Mouse (Mus musculus): ENCODE data around the gene Gm14862. TPM values are rescaled to one million over a fixed set of nuclear protein-coding genes. Genes with fewer than 3 reads are reported as not detected.
"Not testable (repeated sequence)": the region's sequence is repeated elsewhere in the genome, so short reads cannot be mapped to it uniquely, and the experiment has no call there.

The Gm14862 gene
- polyA plus RNA-seq (2015; fragmentation: Nextera tagmentation; extraction: Ambion mirVana), result not detected in 2 replicates

DNA sequence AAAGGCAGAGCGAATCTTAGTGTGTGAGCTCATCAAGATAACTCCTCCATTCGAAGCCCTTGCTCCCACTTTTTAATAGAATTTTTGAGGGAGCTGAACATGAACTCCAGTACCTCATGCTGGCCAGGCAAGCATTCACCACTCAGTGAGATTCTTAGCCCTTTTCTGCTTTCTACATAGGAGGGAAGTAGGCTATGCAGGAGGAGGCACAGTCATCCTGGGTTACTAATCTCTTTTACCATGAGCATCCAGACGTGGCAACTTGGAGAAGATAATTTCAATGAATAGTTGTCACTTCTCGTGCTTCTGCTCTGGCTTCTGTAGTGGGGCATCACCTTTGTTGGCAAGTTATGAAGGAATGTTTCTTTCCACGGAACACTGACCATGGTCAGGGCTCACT lies at the start of gene Gm14862:
TSS of gene Gm14862 (minus strand) at position 134 of the 400 bp plus-strand sequence.
- Histone ChIP-seq H3K9ac (no peak within 1 kb of the TSS), H3K27ac (no peak within 1 kb of the TSS), H3K4me1 (replicated peaks) (no peaks in the 10 kb centered on the region), H3K4me2 (no peak within 1 kb of the TSS), H3K27me3 (no peaks in the 10 kb centered on the region), H3K4me3 (no peak within 1 kb of the TSS), H3K9me3 (no peaks in the 10 kb centered on the region), H3K36me3 (no peaks in the 10 kb centered on the region)
- WGBS, result 82% methylated on average over 5 of the region's 5 CpGs
- ATAC-seq (ENCODE audit: low FRiP score), result no peak

- 86% methylated on average over 1 of the region's 1 CpGs for WGBS
- no peak for ATAC-seq (ENCODE audit: low FRiP score)
- H3K36me3 ChIP-seq, result no peaks in the 10 kb centered on the region
- no peak overlapping the region for H3K4me3 ChIP-seq
- H3K27ac ChIP-seq, result no peak overlapping the region
- H3K27me3 ChIP-seq, result no peaks in the 10 kb centered on the region
- no peaks in the 10 kb centered on the region for H3K9me3 ChIP-seq
- no peak overlapping the region for H3K4me2 ChIP-seq
- H3K4me1 ChIP-seq (replicated peaks), result no peaks in the 10 kb centered on the region
- no peak overlapping the region for H3K9ac ChIP-seq
These were observed 46.8 kb upstream of the Gm14862 start for GRCm38 (mm10) chrX:9303455-9303854.

DNA sequence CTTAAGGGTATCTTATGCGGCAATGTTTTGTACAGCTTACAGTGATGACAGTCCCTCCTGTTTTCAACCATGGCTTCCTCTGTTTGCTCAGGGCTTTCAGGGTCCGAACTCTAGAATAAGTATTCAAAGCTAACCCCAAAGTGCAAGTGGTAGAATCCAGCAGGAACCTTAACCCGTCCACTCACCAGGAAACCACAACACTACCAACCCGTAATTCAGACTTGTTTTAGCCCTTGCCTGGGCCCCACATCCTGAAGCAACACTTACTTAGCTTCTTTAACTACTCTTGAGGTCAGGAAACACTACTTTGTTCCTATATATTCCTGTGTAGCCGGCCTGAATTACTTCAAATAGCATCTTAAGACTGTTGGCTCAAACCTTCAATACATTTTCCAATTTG lies 46.1 kb upstream of the Gm14862 start:
- Histone ChIP-seq H3K4me2 (no peak overlapping the region), H3K9me3 (no peaks in the 10 kb centered on the region), H3K27ac (no peak overlapping the region), H3K4me3 (no peak overlapping the region), H3K9ac (no peak overlapping the region), H3K27me3 (no peaks in the 10 kb centered on the region), H3K4me1 (replicated peaks) (no peaks in the 10 kb centered on the region), H3K36me3 (no peaks in the 10 kb centered on the region)
- ATAC-seq (ENCODE audit: low FRiP score), result no peak
- 88% methylated on average over 5 of the region's 5 CpGs for WGBS

- WGBS, result 81% methylated on average over 5 of the region's 5 CpGs
- Histone ChIP-seq H3K36me3 (no peaks in the 10 kb centered on the region), H3K4me3 (no peak overlapping the region), H3K9ac (no peak overlapping the region), H3K4me2 (no peak overlapping the region), H3K9me3 (no peaks in the 10 kb centered on the region), H3K27me3 (no peaks in the 10 kb centered on the region), H3K27ac (no peak overlapping the region), H3K4me1 (replicated peaks) (no peaks in the 10 kb centered on the region)
- no peak for ATAC-seq (ENCODE audit: low FRiP score)
These were observed 41.7 kb upstream of the Gm14862 start for GRCm38 (mm10) chrX:9298413-9298864.

DNA sequence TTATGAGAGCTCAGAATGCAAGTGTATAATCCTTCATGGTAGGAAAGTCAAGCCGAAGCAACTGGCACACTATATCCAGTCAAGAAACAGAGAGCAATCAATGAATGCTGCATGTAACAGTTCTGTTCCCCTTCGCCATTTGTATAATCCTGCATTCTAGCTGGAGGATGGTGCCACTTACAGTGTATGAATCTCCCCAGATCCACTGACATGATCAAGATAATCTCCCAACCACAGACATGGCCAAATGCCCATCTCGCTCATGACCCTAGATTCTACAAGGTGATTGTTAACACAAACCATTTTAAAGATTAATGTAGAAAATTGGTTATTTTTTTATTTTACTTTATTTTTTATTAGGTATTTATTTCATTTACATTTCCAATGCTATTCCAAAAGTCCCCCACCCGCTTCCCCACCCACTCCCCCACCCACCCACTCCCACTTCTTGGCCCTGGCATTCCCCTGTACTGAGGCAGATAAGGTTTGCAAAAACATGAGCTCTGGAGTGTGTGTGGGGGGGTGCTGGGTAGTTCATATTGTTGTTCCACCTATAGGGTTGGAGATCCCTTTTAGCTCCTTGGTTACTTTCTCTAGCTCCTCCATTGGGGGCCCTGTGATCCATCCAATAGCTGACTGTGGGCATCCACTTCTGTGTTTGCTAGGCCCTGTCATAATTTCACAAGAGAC lies 36.6 kb upstream of the Gm14862 start:
- not testable (repeated sequence) for H3K4me3 ChIP-seq; H3K27me3 ChIP-seq; H3K4me1 ChIP-seq (replicated peaks); H3K9ac ChIP-seq; ATAC-seq (ENCODE audit: low FRiP score); H3K9me3 ChIP-seq; H3K4me2 ChIP-seq; H3K36me3 ChIP-seq; H3K27ac ChIP-seq
- 86% methylated on average over 4 of the region's 4 CpGs for WGBS

GRCm38 (mm10) chrX:9283464-9283863 lies 26.8 kb upstream of the Gm14862 start, which contains the start of gene H2al1m:
Gene H2al1m, plus strand, starts transcription at chrX:9283764.
- not testable (repeated sequence) for H3K9ac ChIP-seq; H3K4me2 ChIP-seq; H3K4me1 ChIP-seq (replicated peaks); H3K27ac ChIP-seq; H3K9me3 ChIP-seq; ATAC-seq (ENCODE audit: low FRiP score); H3K36me3 ChIP-seq; H3K27me3 ChIP-seq; H3K4me3 ChIP-seq
- WGBS, result no CpG with 5 or more reads among the region's 1 CpGs

GRCm38 (mm10) chrX:9274321-9274720 lies 17.6 kb upstream of the Gm14862 start:
- Histone ChIP-seq H3K27ac (no peak overlapping the region), H3K9me3 (no peaks in the 10 kb centered on the region), H3K4me1 (replicated peaks) (no peaks in the 10 kb centered on the region), H3K27me3 (no peaks in the 10 kb centered on the region), H3K9ac (no peak overlapping the region), H3K4me3 (no peak overlapping the region), H3K36me3 (no peaks in the 10 kb centered on the region), H3K4me2 (no peak overlapping the region)
- no peak for ATAC-seq (ENCODE audit: low FRiP score)
- 87% methylated on average over 8 of the region's 8 CpGs for WGBS

GRCm38 (mm10) chrX:9273377-9274002 lies 16.8 kb upstream of the Gm14862 start:
- H3K36me3 ChIP-seq, result no peaks in the 10 kb centered on the region
- no peak for ATAC-seq (ENCODE audit: low FRiP score)
- 51% methylated on average over 12 of the region's 12 CpGs for WGBS
- no peaks in the 10 kb centered on the region for H3K4me1 ChIP-seq (replicated peaks)
- H3K27ac ChIP-seq, result no peak overlapping the region
- peak overlapping the region; percentile 55 for H3K4me2 ChIP-seq
- peak overlapping the region; percentile 55 for H3K4me3 ChIP-seq
- no peaks in the 10 kb centered on the region for H3K9me3 ChIP-seq
- H3K9ac ChIP-seq, result peak overlapping the region; percentile 75
- H3K27me3 ChIP-seq, result no peaks in the 10 kb centered on the region

- ATAC-seq (ENCODE audit: low FRiP score), result peak; percentile 94
These were observed 16.0 kb upstream of the Gm14862 start, which contains the start of gene Xk for GRCm38 (mm10) chrX:9272460-9273361. Gene Xk, plus strand, starts transcription at chrX:9272756.

GRCm38 (mm10) chrX:9271947-9272459 lies 15.3 kb upstream of the Gm14862 start:
- no peaks in the 10 kb centered on the region for H3K36me3 ChIP-seq
- H3K27me3 ChIP-seq, result no peaks in the 10 kb centered on the region
- peak overlapping the region; percentile 35; the same call in 1 of the 2 replicates for H3K27ac ChIP-seq
- no peaks in the 10 kb centered on the region for H3K9me3 ChIP-seq
- peak overlapping the region; percentile 75; the same call in 1 of the 2 replicates for H3K9ac ChIP-seq
- peak overlapping the region; percentile 55 for H3K4me3 ChIP-seq
- WGBS, result 25% methylated on average over 8 of the region's 8 CpGs
- no peak; the same call in 1 of the 2 replicates for ATAC-seq (ENCODE audit: low FRiP score)
- no peaks in the 10 kb centered on the region for H3K4me1 ChIP-seq (replicated peaks)
- peak overlapping the region; percentile 55 for H3K4me2 ChIP-seq

More at GRCm38 (mm10) chrX:9272460-9273361, 16.0 kb upstream of the Gm14862 start, which contains the start of gene Xk:
- Histone ChIP-seq H3K4me1 (replicated peaks) (no peaks in the 10 kb centered on the region), H3K4me2 (peak within 1 kb of the TSS; percentile 55), H3K27ac (peak within 1 kb of the TSS; percentile 48), H3K9ac (peak within 1 kb of the TSS; percentile 75), H3K27me3 (no peaks in the 10 kb centered on the region), H3K4me3 (peak within 1 kb of the TSS; percentile 55), H3K9me3 (no peaks in the 10 kb centered on the region), H3K36me3 (no peaks in the 10 kb centered on the region)
- 7% methylated on average over 60 of the region's 94 CpGs for WGBS

GRCm38 (mm10) chrX:9271112-9271511 lies 14.4 kb upstream of the Gm14862 start:
- Histone ChIP-seq H3K9me3 (no peaks in the 10 kb centered on the region), H3K27ac (no peak overlapping the region), H3K36me3 (no peaks in the 10 kb centered on the region), H3K9ac (no peak overlapping the region), H3K4me2 (no peak overlapping the region), H3K27me3 (no peaks in the 10 kb centered on the region), H3K4me1 (replicated peaks) (no peaks in the 10 kb centered on the region), H3K4me3 (no peak overlapping the region)
- ATAC-seq (ENCODE audit: low FRiP score), result no peak
- 69% methylated on average over 3 of the region's 3 CpGs for WGBS

- no peak overlapping the region for H3K4me3 ChIP-seq
- no peaks in the 10 kb centered on the region for H3K36me3 ChIP-seq
- 77% methylated on average over 1 of the region's 1 CpGs for WGBS
- H3K4me1 ChIP-seq (replicated peaks), result no peaks in the 10 kb centered on the region
- no peaks in the 10 kb centered on the region for H3K9me3 ChIP-seq
- no peak overlapping the region for H3K4me2 ChIP-seq
- H3K27me3 ChIP-seq, result no peaks in the 10 kb centered on the region
- no peak for ATAC-seq (ENCODE audit: low FRiP score)
- H3K9ac ChIP-seq, result no peak overlapping the region
- no peak overlapping the region for H3K27ac ChIP-seq
These were observed 2.6 kb upstream of the Gm14862 start for GRCm38 (mm10) chrX:9259267-9259666.

Data from hindbrain, embryonic 13.5 days (tissue).